Mouse (Mus musculus): ENCODE measurements around the gene Zfp3. TPM values are rescaled to one million over a fixed set of nuclear protein-coding genes. Genes with fewer than 3 reads are reported as not detected.
"Not testable (repeated sequence)": the region's sequence is repeated elsewhere in the genome, so short reads cannot be mapped to it uniquely, and the experiment has no call there.

The Zfp3 gene
- polyA plus RNA-seq, 1 experiment from 2014 or later, result 16.9 TPM

GRCm38 (mm10) chr11:70776830-70777571 is 13.0 kb downstream of the Zfp3 start:
- peak; percentile 77 for DNase-seq (ENCODE audit: low spot score)
- Histone ChIP-seq H3K9me3 (ENCODE audit: control insufficient read depth, low read length) (no peaks in the 10 kb centered on the region), H3K9ac (no peak overlapping the region; the same call in 1 of the 2 replicates), H3K27me3 (ENCODE audit: control insufficient read depth, insufficient read depth, low read length) (no peaks in the 10 kb centered on the region), H3K4me1 (replicated peaks; ENCODE audit: control insufficient read depth, insufficient read depth, low read length) (peaks cover 5% of the 10 kb centered on the region; the same call in 1 of the 2 replicates), H3K36me3 (replicated peaks; ENCODE audit: control insufficient read depth, insufficient read depth) (peaks cover 30% of the 10 kb centered on the region), H3K27ac (no peak overlapping the region), H3K4me2 (replicated peaks) (no peak overlapping the region), H3K4me3 (replicated peaks; ENCODE audit: low read length) (no peak overlapping the region)
- peak; percentile 73; the same call in 1 of the 2 replicates for ATAC-seq (ENCODE audit: low FRiP score)
- WGBS, result 31% methylated on average over 17 of the region's 17 CpGs

GRCm38 (mm10) chr11:70777634-70778033 is 13.6 kb downstream of the Zfp3 start:
- H3K9ac ChIP-seq, result no peak overlapping the region
- ATAC-seq (ENCODE audit: low FRiP score) (no peak), DNase-seq (ENCODE audit: low spot score) (no peak)
- no peak overlapping the region for H3K27ac ChIP-seq
- 70% methylated on average over 6 of the region's 6 CpGs for WGBS
- H3K4me2 ChIP-seq (replicated peaks), result no peak overlapping the region
- H3K9me3 ChIP-seq (ENCODE audit: control insufficient read depth, low read length), result no peaks in the 10 kb centered on the region
- peaks cover 24% of the 10 kb centered on the region; the same call in 1 of the 2 replicates for H3K36me3 ChIP-seq (replicated peaks; ENCODE audit: control insufficient read depth, insufficient read depth)
- peaks cover 5% of the 10 kb centered on the region; the same call in 1 of the 2 replicates for H3K4me1 ChIP-seq (replicated peaks; ENCODE audit: control insufficient read depth, insufficient read depth, low read length)
- H3K27me3 ChIP-seq (ENCODE audit: control insufficient read depth, insufficient read depth, low read length), result no peaks in the 10 kb centered on the region
- no peak overlapping the region for H3K4me3 ChIP-seq (replicated peaks; ENCODE audit: low read length)

- not testable (repeated sequence) for ATAC-seq (ENCODE audit: low FRiP score); H3K4me2 ChIP-seq (replicated peaks); H3K27me3 ChIP-seq (ENCODE audit: control insufficient read depth, insufficient read depth, low read length); H3K9me3 ChIP-seq (ENCODE audit: control insufficient read depth, low read length); H3K9ac ChIP-seq; H3K4me3 ChIP-seq (replicated peaks; ENCODE audit: low read length); H3K27ac ChIP-seq; H3K4me1 ChIP-seq (replicated peaks; ENCODE audit: control insufficient read depth, insufficient read depth, low read length)
- DNase-seq (ENCODE audit: low spot score), result peak; percentile 60
- 32% methylated on average over 6 of the region's 6 CpGs for WGBS
- peaks cover 19% of the 10 kb centered on the region; the same call in 1 of the 2 replicates for H3K36me3 ChIP-seq (replicated peaks; ENCODE audit: control insufficient read depth, insufficient read depth)
These were observed 14.0 kb downstream of the Zfp3 start for GRCm38 (mm10) chr11:70778058-70778457.

GRCm38 (mm10) chr11:70785908-70786307 is 21.9 kb downstream of the Zfp3 start:
- ATAC-seq (ENCODE audit: low FRiP score) (no peak), DNase-seq (ENCODE audit: low spot score) (no peak)
- Histone ChIP-seq H3K27me3 (ENCODE audit: control insufficient read depth, insufficient read depth, low read length) (no peaks in the 10 kb centered on the region), H3K4me3 (replicated peaks; ENCODE audit: low read length) (no peak overlapping the region), H3K36me3 (replicated peaks; ENCODE audit: control insufficient read depth, insufficient read depth) (no peaks in the 10 kb centered on the region), H3K4me2 (replicated peaks) (no peak overlapping the region), H3K9ac (no peak overlapping the region), H3K9me3 (ENCODE audit: control insufficient read depth, low read length) (no peaks in the 10 kb centered on the region), H3K27ac (no peak overlapping the region), H3K4me1 (replicated peaks; ENCODE audit: control insufficient read depth, insufficient read depth, low read length) (no peaks in the 10 kb centered on the region)
- WGBS, result 78% methylated on average over 2 of the region's 2 CpGs

- Histone ChIP-seq H3K27ac (no peak overlapping the region), H3K9me3 (ENCODE audit: control insufficient read depth, low read length) (no peaks in the 10 kb centered on the region), H3K36me3 (replicated peaks; ENCODE audit: control insufficient read depth, insufficient read depth) (no peaks in the 10 kb centered on the region), H3K9ac (no peak overlapping the region), H3K4me2 (replicated peaks) (no peak overlapping the region), H3K4me1 (replicated peaks; ENCODE audit: control insufficient read depth, insufficient read depth, low read length) (no peaks in the 10 kb centered on the region), H3K4me3 (replicated peaks; ENCODE audit: low read length) (no peak overlapping the region), H3K27me3 (ENCODE audit: control insufficient read depth, insufficient read depth, low read length) (no peaks in the 10 kb centered on the region)
- WGBS, result 73% methylated on average over 11 of the region's 11 CpGs
- ATAC-seq (ENCODE audit: low FRiP score) (no peak), DNase-seq (ENCODE audit: low spot score) (no peak)
These were observed 23.0 kb downstream of the Zfp3 start for GRCm38 (mm10) chr11:70787052-70787451.

- 89% methylated on average over 10 of the region's 10 CpGs for whole genome bisulfite sequencing
- Histone ChIP-seq H3K27me3 (ENCODE audit: control insufficient read depth, insufficient read depth, low read length) (no peaks in the 10 kb centered on the region), H3K36me3 (replicated peaks; ENCODE audit: control insufficient read depth, insufficient read depth) (no peaks in the 10 kb centered on the region), H3K4me2 (replicated peaks) (no peak overlapping the region), H3K9me3 (ENCODE audit: control insufficient read depth, low read length) (no peaks in the 10 kb centered on the region), H3K27ac (no peak overlapping the region), H3K4me3 (replicated peaks; ENCODE audit: low read length) (no peak overlapping the region), H3K9ac (no peak overlapping the region), H3K4me1 (replicated peaks; ENCODE audit: control insufficient read depth, insufficient read depth, low read length) (no peaks in the 10 kb centered on the region)
- DNase-seq (ENCODE audit: low spot score) (no peak), ATAC-seq (ENCODE audit: low FRiP score) (no peak)
These were observed 25.1 kb downstream of the Zfp3 start for GRCm38 (mm10) chr11:70788972-70789655.

DNA sequence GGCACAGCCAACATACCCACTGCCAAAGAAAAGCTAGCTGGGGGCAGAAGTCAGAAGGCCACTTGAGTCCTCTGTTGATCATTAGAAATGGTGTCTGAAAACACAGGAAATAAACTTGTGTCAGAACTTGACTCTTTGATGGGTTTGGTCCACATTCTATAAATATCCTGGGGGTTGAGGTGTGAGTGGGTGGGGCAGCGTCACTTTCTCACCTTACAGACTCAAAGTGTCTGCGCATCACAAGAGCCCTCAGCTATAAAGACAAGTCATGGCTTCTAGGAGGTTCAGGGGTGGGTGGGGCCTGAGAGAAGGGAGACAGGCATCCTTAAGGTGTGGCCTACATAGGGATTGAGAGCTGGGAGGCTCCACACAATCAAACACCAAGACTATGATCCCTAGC is 26.4 kb downstream of the Zfp3 start:
- ATAC-seq (ENCODE audit: low FRiP score), result no peak
- no peaks in the 10 kb centered on the region for H3K36me3 ChIP-seq (replicated peaks; ENCODE audit: control insufficient read depth, insufficient read depth)
- no peak overlapping the region for H3K4me2 ChIP-seq (replicated peaks)
- H3K4me3 ChIP-seq (replicated peaks; ENCODE audit: low read length), result no peak overlapping the region
- H3K27ac ChIP-seq, result no peak overlapping the region
- no peaks in the 10 kb centered on the region for H3K4me1 ChIP-seq (replicated peaks; ENCODE audit: control insufficient read depth, insufficient read depth, low read length)
- no peaks in the 10 kb centered on the region for H3K27me3 ChIP-seq (ENCODE audit: control insufficient read depth, insufficient read depth, low read length)
- H3K9ac ChIP-seq, result no peak overlapping the region
- no peaks in the 10 kb centered on the region for H3K9me3 ChIP-seq (ENCODE audit: control insufficient read depth, low read length)
- no peak for DNase-seq (ENCODE audit: low spot score)
- WGBS, result 95% methylated on average over 2 of the region's 2 CpGs

DNA sequence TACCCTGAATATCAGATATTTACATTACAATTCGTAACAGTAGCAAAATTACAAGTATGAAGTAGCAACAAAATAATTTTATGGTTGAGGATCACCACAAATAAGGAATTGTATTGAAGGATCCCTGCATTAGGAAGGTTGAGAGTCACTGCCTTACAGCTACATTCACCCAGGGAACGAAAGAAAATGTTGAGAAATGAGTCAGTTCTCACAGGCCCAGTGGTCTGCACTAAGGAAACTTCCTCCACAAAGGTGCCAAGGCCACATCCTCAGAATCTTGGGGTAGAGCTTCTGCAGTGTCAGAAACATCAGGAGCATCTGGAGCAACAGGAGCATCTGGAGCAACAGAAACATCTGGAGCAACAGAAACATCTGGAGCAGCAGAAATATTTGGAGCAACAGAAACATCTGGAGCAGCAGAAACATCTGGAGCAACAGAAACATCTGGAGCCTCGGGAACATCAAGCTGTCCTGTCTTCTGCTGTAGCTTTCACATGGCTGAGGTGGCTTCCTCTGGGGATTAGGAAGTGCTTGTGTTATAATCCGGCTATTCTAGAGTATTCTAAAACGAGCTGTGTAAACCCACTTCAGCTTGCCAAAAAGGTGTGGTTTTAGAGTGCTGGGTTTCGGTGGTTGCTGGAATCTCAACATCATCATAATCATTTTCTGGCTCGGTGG is 27.0 kb downstream of the Zfp3 start:
- Histone ChIP-seq H3K9me3 (ENCODE audit: control insufficient read depth, low read length) (no peaks in the 10 kb centered on the region), H3K27ac (no peak overlapping the region), H3K36me3 (replicated peaks; ENCODE audit: control insufficient read depth, insufficient read depth) (no peaks in the 10 kb centered on the region), H3K4me2 (replicated peaks) (no peak overlapping the region), H3K9ac (no peak overlapping the region), H3K4me3 (replicated peaks; ENCODE audit: low read length) (no peak overlapping the region), H3K4me1 (replicated peaks; ENCODE audit: control insufficient read depth, insufficient read depth, low read length) (no peaks in the 10 kb centered on the region), H3K27me3 (ENCODE audit: control insufficient read depth, insufficient read depth, low read length) (no peaks in the 10 kb centered on the region)
- no peak for DNase-seq (ENCODE audit: low spot score)
- ATAC-seq (ENCODE audit: low FRiP score), result no peak
- 82% methylated on average over 7 of the region's 7 CpGs for whole genome bisulfite sequencing

DNA sequence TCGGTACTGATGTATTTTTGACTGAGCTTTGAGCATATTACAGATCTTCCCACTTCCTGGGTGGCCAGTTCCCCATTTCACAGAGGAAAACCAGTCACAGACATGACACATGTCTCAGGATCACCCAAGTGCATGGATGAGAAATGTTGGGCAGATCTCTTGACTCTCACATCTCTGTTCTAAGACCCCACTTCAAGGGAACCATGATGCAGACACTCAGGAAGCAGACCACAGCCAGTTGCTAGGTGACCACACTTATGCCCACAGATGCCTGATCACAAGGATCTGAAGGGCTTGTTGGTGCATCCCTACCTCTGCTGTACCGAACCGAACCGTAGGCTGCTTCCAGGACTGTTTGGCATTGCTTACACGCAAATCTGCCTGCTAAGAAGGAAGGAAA is 27.7 kb downstream of the Zfp3 start:
- WGBS, result 89% methylated on average over 5 of the region's 5 CpGs
- Histone ChIP-seq H3K4me1 (replicated peaks; ENCODE audit: control insufficient read depth, insufficient read depth, low read length) (no peaks in the 10 kb centered on the region), H3K4me2 (replicated peaks) (no peak overlapping the region), H3K9ac (no peak overlapping the region), H3K27ac (no peak overlapping the region), H3K9me3 (ENCODE audit: control insufficient read depth, low read length) (no peaks in the 10 kb centered on the region), H3K36me3 (replicated peaks; ENCODE audit: control insufficient read depth, insufficient read depth) (no peaks in the 10 kb centered on the region), H3K27me3 (ENCODE audit: control insufficient read depth, insufficient read depth, low read length) (no peaks in the 10 kb centered on the region), H3K4me3 (replicated peaks; ENCODE audit: low read length) (no peak overlapping the region)
- DNase-seq (ENCODE audit: low spot score) (no peak), ATAC-seq (ENCODE audit: low FRiP score) (no peak)

All from hindbrain, embryonic 14.5 days (tissue).